Mouse (Mus musculus): ENCODE results near the gene Olfr25. TPM values are rescaled to one million over a fixed set of nuclear protein-coding genes. Genes with fewer than 3 reads are reported as not detected.

The Olfr25 gene
- not detected in 2 replicates for polyA plus RNA-seq (2012; rRNA removed; ENCODE audit: low replicate concordance)

GRCm38 (mm10) chr9:38328760-38329159, at the start of gene Olfr25:
Gene Olfr25 (plus strand): TSS chr9:38329060.

GRCm38 (mm10) chr9:38290807-38291206, 38.1 kb upstream of the Olfr25 start, which contains the start of gene Olfr896-ps1:
Gene Olfr896-ps1 (plus strand): TSS chr9:38291107.

GRCm38 (mm10) chr9:38348111-38348510, 19.3 kb downstream of the Olfr25 start, which contains the start of gene Olfr898:
Gene Olfr898 (plus strand): TSS chr9:38348411.

GRCm38 (mm10) chr9:38366596-38366995, 37.7 kb downstream of the Olfr25 start, which contains the start of gene Olfr250:
Gene Olfr250 (plus strand): TSS chr9:38366896.

GRCm38 (mm10) chr9:38376786-38377185, 47.9 kb downstream of the Olfr25 start, which contains the start of gene Olfr251:
Gene Olfr251 (plus strand): TSS chr9:38377086.

Other genes starting within 250 kb of the Olfr25 start
- not detected in 2 replicates for gene Olfr887, start 245.0 kb upstream of the Olfr25 start, polyA plus RNA-seq (2012; rRNA removed; ENCODE audit: low replicate concordance)
- gene Olfr888, start 220.9 kb upstream of the Olfr25 start, polyA plus RNA-seq (2012; rRNA removed; ENCODE audit: low replicate concordance), result not detected in 2 replicates
- not detected in 2 replicates for gene Olfr889, start 213.9 kb upstream of the Olfr25 start, polyA plus RNA-seq (2012; rRNA removed; ENCODE audit: low replicate concordance)
- gene Olfr890, start 186.5 kb upstream of the Olfr25 start, polyA plus RNA-seq (2012; rRNA removed; ENCODE audit: low replicate concordance), result not detected in 2 replicates
- gene Olfr891, start 148.2 kb upstream of the Olfr25 start, polyA plus RNA-seq (2012; rRNA removed; ENCODE audit: low replicate concordance), result not detected in 2 replicates
- not detected in 2 replicates for gene Olfr893, start 120.7 kb upstream of the Olfr25 start, polyA plus RNA-seq (2012; rRNA removed; ENCODE audit: low replicate concordance)
- gene Olfr894, start 111.0 kb upstream of the Olfr25 start, polyA plus RNA-seq (2012; rRNA removed; ENCODE audit: low replicate concordance), result not detected in 2 replicates
- gene Olfr143, start 76.3 kb upstream of the Olfr25 start, polyA plus RNA-seq (2012; rRNA removed; ENCODE audit: low replicate concordance), result not detected in 2 replicates
- not detected in 2 replicates for gene Olfr895, start 61.2 kb upstream of the Olfr25 start, polyA plus RNA-seq (2012; rRNA removed; ENCODE audit: low replicate concordance)
- gene Olfr896-ps1, start 38.0 kb upstream of the Olfr25 start, polyA plus RNA-seq (2012; rRNA removed; ENCODE audit: low replicate concordance), result not detected in 2 replicates
- not detected in 2 replicates for gene Olfr898, start 19.4 kb downstream of the Olfr25 start, polyA plus RNA-seq (2012; rRNA removed; ENCODE audit: low replicate concordance)
- gene Olfr250, start 37.8 kb downstream of the Olfr25 start, polyA plus RNA-seq (2012; rRNA removed; ENCODE audit: low replicate concordance), result not detected in 2 replicates
- gene Olfr251, start 48.0 kb downstream of the Olfr25 start, polyA plus RNA-seq (2012; rRNA removed; ENCODE audit: low replicate concordance), result not detected in 2 replicates
- gene Olfr147, start 72.6 kb downstream of the Olfr25 start, polyA plus RNA-seq (2012; rRNA removed; ENCODE audit: low replicate concordance), result not detected in 2 replicates
- not detected in 2 replicates for gene Olfr901, start 100.4 kb downstream of the Olfr25 start, polyA plus RNA-seq (2012; rRNA removed; ENCODE audit: low replicate concordance)
- gene Olfr902, start 118.6 kb downstream of the Olfr25 start, polyA plus RNA-seq (2012; rRNA removed; ENCODE audit: low replicate concordance), result not detected in 2 replicates
- gene Olfr904, start 134.1 kb downstream of the Olfr25 start, polyA plus RNA-seq (2012; rRNA removed; ENCODE audit: low replicate concordance), result not detected in 2 replicates
- gene Olfr905, start 142.0 kb downstream of the Olfr25 start, polyA plus RNA-seq (2012; rRNA removed; ENCODE audit: low replicate concordance), result not detected in 2 replicates
- gene Olfr906, start 158.0 kb downstream of the Olfr25 start, polyA plus RNA-seq (2012; rRNA removed; ENCODE audit: low replicate concordance), result not detected in 2 replicates
- gene Olfr907, start 166.7 kb downstream of the Olfr25 start, polyA plus RNA-seq (2012; rRNA removed; ENCODE audit: low replicate concordance), result not detected in 2 replicates
- gene Olfr911-ps1, start 192.5 kb downstream of the Olfr25 start, polyA plus RNA-seq (2012; rRNA removed; ENCODE audit: low replicate concordance), result not detected in 2 replicates
- gene Olfr910, start 208.8 kb downstream of the Olfr25 start, polyA plus RNA-seq (2012; rRNA removed; ENCODE audit: low replicate concordance), result not detected in 2 replicates